8 mouse cellular contexts compared by ENCODE assay signal in genomic region chr10:40258976-40259375, GRCm38 (mm10). TPM values are rescaled to one million over a fixed set of nuclear protein-coding genes. Genes with fewer than 3 reads are reported as not detected.
DNase-seq lines count a peak whose midpoint lies in the region; ATAC-seq and TF ChIP-seq lines count a peak whose summit lies in the region.

No protein-coding gene starts in this region.

- H3K79me2 ChIP-seq in liver, adult 2 months (ENCODE audit: control insufficient read depth, insufficient read depth, low read length): no peaks in the 10 kb centered on the region

- no peaks in the 10 kb centered on the region for H3K27me3 ChIP-seq in intestine, postnatal 0 days (replicated peaks; ENCODE audit: control insufficient read depth, insufficient read depth, low read length)
- no peaks in the 10 kb centered on the region for H3K27me3 ChIP-seq in liver, adult 2 months (ENCODE audit: control insufficient read depth, insufficient read depth, low read length)
- no peaks in the 10 kb centered on the region for H3K27me3 ChIP-seq in midbrain, embryonic 16.5 days (ENCODE audit: control insufficient read depth, insufficient read depth, low read depth, low read length)

- H3K9ac ChIP-seq in intestine, postnatal 0 days (ENCODE audit: low read depth, low read length): no peak overlapping the region
- H3K9ac ChIP-seq in liver, adult 2 months (ENCODE audit: low read depth, low read length): no peak overlapping the region
- peak overlapping the region; percentile 59 for H3K9ac ChIP-seq in midbrain, embryonic 16.5 days (ENCODE audit: low read depth, low read length)

- no peaks in the 10 kb centered on the region for H3K9me3 ChIP-seq in intestine, postnatal 0 days (ENCODE audit: control insufficient read depth)
- no peaks in the 10 kb centered on the region for H3K9me3 ChIP-seq in midbrain, embryonic 16.5 days (replicated peaks; ENCODE audit: control insufficient read depth, low read length, poor library complexity, severe bottlenecking)

- H3K4me3 ChIP-seq in left cerebral cortex, adult 2 months: peak overlapping the region; percentile 22; the same call in 1 of the 2 replicates
- H3K4me3 ChIP-seq in intestine, postnatal 0 days (ENCODE audit: low read depth, low read length): 0 out of 2 replicates have a peak overlapping the region, but pooled peaks have one; percentile 16
- H3K4me3 ChIP-seq in liver, adult 2 months (ENCODE audit: insufficient read depth, low read depth, low read length): no peak overlapping the region
- peak overlapping the region; percentile 84 for H3K4me3 ChIP-seq in midbrain, embryonic 16.5 days (ENCODE audit: low read depth, low read length)

- TF ChIP-seq CTCF in left cerebral cortex, adult 2 months (IDR thresholded peaks at IDR 0.05): peak; percentile 80
- peak; percentile 80 for TF ChIP-seq CTCF in intestine, postnatal 0 days (IDR thresholded peaks at IDR 0.05; ENCODE audit: low read depth)
- peak; percentile 43 for TF ChIP-seq CTCF in liver, adult 2 months (IDR thresholded peaks at IDR 0.05; ENCODE audit: low read depth, low read length)

- WGBS in intestine, postnatal 0 days: 3% methylated on average over 5 of the region's 5 CpGs
- WGBS in liver, adult 2 months: under 1% methylated on average over 5 of the region's 5 CpGs
- WGBS in midbrain, embryonic 16.5 days: 5% methylated on average over 5 of the region's 5 CpGs

- H3K4me2 ChIP-seq in intestine, postnatal 0 days (replicated peaks; ENCODE audit: low read depth): peak overlapping the region; percentile 84
- peak overlapping the region; percentile 74 for H3K4me2 ChIP-seq in midbrain, embryonic 16.5 days (ENCODE audit: low read length)

- no peaks in the 10 kb centered on the region for H3K4me1 ChIP-seq in intestine, postnatal 0 days (replicated peaks; ENCODE audit: control insufficient read depth, insufficient read depth, low read length)
- H3K4me1 ChIP-seq in liver, adult 2 months (ENCODE audit: control insufficient read depth, insufficient read depth, low read length): peaks cover 6% of the 10 kb centered on the region
- peaks cover 8% of the 10 kb centered on the region; the same call in 1 of the 2 replicates for H3K4me1 ChIP-seq in midbrain, embryonic 16.5 days (ENCODE audit: control insufficient read depth, insufficient read depth, low read length)

- peak overlapping the region; percentile 55 for H3K27ac ChIP-seq in left cerebral cortex, adult 2 months
- peak overlapping the region; percentile 86; the same call in 1 of the 2 replicates for H3K27ac ChIP-seq in intestine, postnatal 0 days (ENCODE audit: low read depth, low read length)
- H3K27ac ChIP-seq in liver, adult 2 months (replicated peaks; ENCODE audit: insufficient read depth, low read depth, low read length): peak overlapping the region; percentile 2; the same call in 1 of the 2 replicates
- H3K27ac ChIP-seq in midbrain, embryonic 16.5 days (ENCODE audit: low read length): peak overlapping the region; percentile 95

- intact Hi-C loops in left cerebral cortex, adult 2 months (cut with DNase I): loop anchor here (1.0 to 2.0 kb wide), 3 partner anchors 43 to 266 kb away; partner anchors contain the start of gene Amd1

- H3K36me3 ChIP-seq in intestine, postnatal 0 days (ENCODE audit: control insufficient read depth, insufficient read depth): 0 out of 2 replicates have a peak, but pooled peaks cover 2% of the 10 kb centered on the region
- H3K36me3 ChIP-seq in liver, adult 2 months (ENCODE audit: control insufficient read depth, insufficient read depth, low read length): no peaks in the 10 kb centered on the region
- H3K36me3 ChIP-seq in midbrain, embryonic 16.5 days (ENCODE audit: control insufficient read depth, insufficient read depth, low read length): no peaks in the 10 kb centered on the region

- peak; percentile 26 to 36 for DNase-seq in left cerebral cortex, adult 2 months (ENCODE audit: extremely low spot score in 1 of 2, low spot score in 2 of 2)
- DNase-seq in left cerebral cortex, adult 8-10 months (ENCODE audit: low spot score in 2 of 2): no peak
- peak; percentile 59 for DNase-seq in cerebellum, adult 8-10 months
- DNase-seq in liver, adult 2 months (ENCODE audit: extremely low read depth, low read depth, low spot score): peak; percentile 72

- no peak for TF ChIP-seq POLR2A in liver, adult 2 months (IDR thresholded peaks at IDR 0.05; ENCODE audit: extremely low read depth, insufficient read depth, low read length)

- peak; percentile 40 for ATAC-seq in granulocyte monocyte progenitor cell, adult 5-6 weeks (replicated peaks; ENCODE audit: poor library complexity, severe bottlenecking)
- peak; percentile 5; the same call in 1 of the 2 replicates for ATAC-seq in intestine, postnatal 0 days
- ATAC-seq in midbrain, embryonic 16.5 days: no peak
- ATAC-seq in frontal cortex, adult (ENCODE audit: low TSS enrichment): no peak

RNA-seq across cellular contexts. Expression of gene Gtf3c6, which starts 1.1 kb away (rescaled TPM):
- total RNA-seq in left cerebral cortex, adult 2 months (2021): 10 to 100 TPM; 21.0 to 30.7 TPM
- 10 to 100 TPM; 21.8 to 25.9 (median 22.8) TPM for total RNA-seq in left cerebral cortex, adult 8-10 months (2022)
- 79.4 and 107 TPM in 2 replicates for total RNA-seq in granulocyte monocyte progenitor cell, adult 5-6 weeks (2014; fragmentation: Nextera tagmentation)
- total RNA-seq in granulocyte monocyte progenitor cell, adult 5-6 weeks (2017): 199 and 236 TPM in 2 replicates
- 50.7 and 64.3 TPM in 2 replicates for polyA plus RNA-seq in intestine, postnatal 0 days (2015; fragmentation: Nextera tagmentation; extraction: Ambion mirVana)
- 6.5 and 7.7 TPM in 2 replicates for total RNA-seq in liver, adult 2 months (2014; rRNA removed)
- 3.0 and 3.1 TPM in 2 replicates for polyA plus RNA-seq in liver, adult 2 months (2012; rRNA removed)
- polyA plus RNA-seq in midbrain, embryonic 16.5 days (2015; fragmentation: Nextera tagmentation; extraction: Ambion mirVana): 73.7 and 86.3 TPM in 2 replicates

RNA-seq across cellular contexts. Expression of gene Rpf2, which starts 12.1 kb away (rescaled TPM):
- 10 to 100 TPM; 15.2 to 15.6 TPM for total RNA-seq in left cerebral cortex, adult 2 months (2021)
- 10 to 100 TPM; 15.9 to 22.5 (median 17.5) TPM for total RNA-seq in left cerebral cortex, adult 8-10 months (2022)
- 56.0 and 71.4 TPM in 2 replicates for total RNA-seq in granulocyte monocyte progenitor cell, adult 5-6 weeks (2014; fragmentation: Nextera tagmentation)
- 166 and 248 TPM in 2 replicates for total RNA-seq in granulocyte monocyte progenitor cell, adult 5-6 weeks (2017)
- polyA plus RNA-seq in intestine, postnatal 0 days (2015; fragmentation: Nextera tagmentation; extraction: Ambion mirVana): 36.2 and 36.6 TPM in 2 replicates
- 7.4 and 11.2 TPM in 2 replicates for total RNA-seq in liver, adult 2 months (2014; rRNA removed)
- polyA plus RNA-seq in liver, adult 2 months (2012; rRNA removed): 1.7 and 1.8 TPM in 2 replicates
- 64.8 and 68.8 TPM in 2 replicates for polyA plus RNA-seq in midbrain, embryonic 16.5 days (2015; fragmentation: Nextera tagmentation; extraction: Ambion mirVana)

RNA-seq across cellular contexts. Expression of gene Amd1, which starts 43.0 kb away (rescaled TPM):
- 10 to 100 TPM; 85.7 to 86.1 TPM for total RNA-seq in left cerebral cortex, adult 2 months (2021)
- 10 to 100 TPM; 74.1 to 90.6 (median 79.2) TPM for total RNA-seq in left cerebral cortex, adult 8-10 months (2022)
- total RNA-seq in granulocyte monocyte progenitor cell, adult 5-6 weeks (2014; fragmentation: Nextera tagmentation): 143 and 148 TPM in 2 replicates
- 169 and 203 TPM in 2 replicates for total RNA-seq in granulocyte monocyte progenitor cell, adult 5-6 weeks (2017)
- 24.0 and 25.3 TPM in 2 replicates for polyA plus RNA-seq in intestine, postnatal 0 days (2015; fragmentation: Nextera tagmentation; extraction: Ambion mirVana)
- 24.4 and 27.1 TPM in 2 replicates for total RNA-seq in liver, adult 2 months (2014; rRNA removed)
- polyA plus RNA-seq in liver, adult 2 months (2012; rRNA removed): 6.2 and 6.9 TPM in 2 replicates
- 40.8 and 41.9 TPM in 2 replicates for polyA plus RNA-seq in midbrain, embryonic 16.5 days (2015; fragmentation: Nextera tagmentation; extraction: Ambion mirVana)

Comparison
In these comparisons a context has a peak if more than half of its experiments do, and no peak if none do; other contexts are left out.
1. DNase-seq: peak in left cerebral cortex, adult 2 months (2 of 2), cerebellum, adult 8-10 months (single experiment) and liver, adult 2 months (single experiment); none in left cerebral cortex, adult 8-10 months (0 of 2).
2. H3K27ac ChIP-seq: peak in every context shown above with its lines; median percentile 95 in midbrain, embryonic 16.5 days; 86 in intestine, postnatal 0 days; 55 in left cerebral cortex, adult 2 months; 2 in liver, adult 2 months.
3. ATAC-seq: peak in granulocyte monocyte progenitor cell, adult 5-6 weeks (single experiment) and intestine, postnatal 0 days (single experiment); none in midbrain, embryonic 16.5 days (single experiment) and frontal cortex, adult (single experiment).
4. Peak in every context shown above with its lines, with median percentiles within 50 percentile points of each other: CTCF ChIP-seq.